Mouse (Mus musculus) C2C12 (cell line): ENCODE measurements around the gene Kif28.

Source experiments
- CTCF ChIP-seq: IDR thresholded peaks from one replicate; pipeline ENCODE4 v1.5.1; 2011; ENCODE audit not compliant: control insufficient read depth, insufficient read depth, insufficient read length
- MAX ChIP-seq: IDR thresholded peaks from one replicate; pipeline ENCODE4 v1.6.1; 2011; ENCODE audit warnings: mild to moderate bottlenecking, control low read depth

DNA sequence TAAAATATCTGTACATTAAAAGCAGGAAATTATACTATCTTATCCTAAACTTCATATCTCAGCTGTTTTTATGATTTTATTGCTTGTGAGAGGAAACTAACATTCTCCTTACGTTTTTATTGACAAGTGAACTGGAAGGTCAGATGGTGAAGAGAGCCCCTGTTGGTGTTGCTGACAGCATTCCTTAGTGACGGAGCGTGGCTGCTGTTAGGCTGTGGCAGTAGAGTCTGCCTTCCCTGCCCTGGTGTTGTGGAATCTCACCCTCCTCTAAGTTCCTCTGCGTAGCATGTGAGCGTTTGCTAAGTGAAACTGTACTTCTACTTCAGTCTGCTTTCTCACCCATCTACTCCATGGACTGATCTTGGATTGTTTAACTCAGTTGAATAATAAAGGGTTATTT, 58.3 kb downstream of the Kif28 start:
- TF ChIP-seq CTCF (no peak), MAX (no peak)
